Mouse (Mus musculus) liver, embryonic 11.5 days (tissue): ENCODE data around the gene G3bp2. TPM values are rescaled to one million over a fixed set of nuclear protein-coding genes. Genes with fewer than 3 reads are reported as not detected.
"Not testable (repeated sequence)": the region's sequence is repeated elsewhere in the genome, so short reads cannot be mapped to it uniquely, and the experiment has no call there.

Experiments used
- ATAC-seq: fragments of 200-750 bp; cut with Nextera tagmentation; replicated peaks from 2 replicates; pipeline ENCODE4 v1.8.0; 2017; ENCODE audit warnings: moderate number of reproducible peaks, mild to moderate bottlenecking, moderate TSS enrichment, moderate library complexity; ENCODE audit not compliant: low FRiP score
- DNase-seq: peaks from one replicate; pipeline ENCODE4 v3.0.0-alpha.2; 2017; ENCODE audit warnings: low spot score
- H3K27ac ChIP-seq: fragments of 300-500 bp; sonication (generic); 2 replicates; pipeline ENCODE4 v1.5.1; 2014; ENCODE audit warnings: mild to moderate bottlenecking, low read depth, low read length, control low read depth
- H3K27me3 ChIP-seq: fragments of 300-500 bp; sonication (generic); replicated peaks from 2 replicates; pipeline ENCODE4 v1.6.1; 2014; ENCODE audit warnings: low read length, mixed read lengths; ENCODE audit not compliant: control insufficient read depth, insufficient read depth
- H3K36me3 ChIP-seq: fragments of 300-500 bp; sonication (generic); 2 replicates; pipeline ENCODE4 v1.6.1; 2014; ENCODE audit warnings: mild to moderate bottlenecking, low read length, moderate library complexity, mixed read lengths; ENCODE audit not compliant: control insufficient read depth, insufficient read depth
- H3K4me1 ChIP-seq: fragments of 300-500 bp; sonication (generic); replicated peaks from 2 replicates; pipeline ENCODE4 v1.6.1; 2014; ENCODE audit warnings: low read length, mixed read lengths; ENCODE audit not compliant: control insufficient read depth, insufficient read depth
- H3K4me2 ChIP-seq: fragments of 300-500 bp; sonication (generic); 2 replicates; pipeline ENCODE4 v1.6.1; 2014; ENCODE audit warnings: mild to moderate bottlenecking, control low read depth, moderate library complexity
- H3K4me3 ChIP-seq: fragments of 300-500 bp; sonication (generic); 2 replicates; pipeline ENCODE4 v1.5.1; 2014; ENCODE audit warnings: low read depth, low read length, control low read depth
- H3K9ac ChIP-seq: fragments of 300-500 bp; sonication (generic); 2 replicates; pipeline ENCODE4 v1.6.1; 2014; ENCODE audit warnings: low read depth, low read length, control low read depth
- H3K9me3 ChIP-seq: fragments of 300-500 bp; sonication (generic); 2 replicates; pipeline ENCODE4 v1.6.1; 2016; ENCODE audit warnings: low read length, inconsistent platforms, mixed read lengths; ENCODE audit not compliant: control insufficient read depth
- WGBS: fragments of 180-500 bp; shearing (Covaris S2); extraction: QIAGEN DNeasy Blood & Tissue Kit; methylation state at CpG from one replicate; pipeline ENCODE4 v1.1.7; 2014; 5-methylcytosine and 5-hydroxymethylcytosine counted together
- polyA plus RNA-seq: library from polyadenylated mRNA; unstranded; fragments of >200 nt; fragmentation: Nextera tagmentation; extraction: Ambion mirVana; gene quantifications from 2 replicates; pipeline ENCODE4 v1.2.1, GENCODE M21; 2014

The G3bp2 gene
- 127 and 143 TPM in 2 replicates for polyA plus RNA-seq

- peak; percentile 96 for ATAC-seq
- peak within 1 kb of the TSS; percentile 98 for H3K9ac ChIP-seq
Observed at GRCm38 (mm10) chr5:92083417-92084038, at the start of gene G3bp2. G3bp2 (minus strand) TSS chr5:92083719.

GRCm38 (mm10) chr5:92133006-92133405 is 49.5 kb upstream of the G3bp2 start:
- H3K4me3 ChIP-seq, H3K27ac ChIP-seq, H3K4me2 ChIP-seq, H3K9me3 ChIP-seq, H3K36me3 ChIP-seq, DNase-seq, ATAC-seq, H3K9ac ChIP-seq, H3K27me3 ChIP-seq: not testable (repeated sequence)
- peaks cover 11% of the 10 kb centered on the region; the same call in 1 of the 2 replicates for H3K4me1 ChIP-seq
- 70% methylated on average over 4 of the region's 4 CpGs for WGBS

More at GRCm38 (mm10) chr5:92083417-92084038, at the start of gene G3bp2:
- Histone ChIP-seq H3K27me3 (no peaks in the 10 kb centered on the region), H3K4me3 (peak within 1 kb of the TSS; percentile 95), H3K4me1 (peaks cover 30% of the 10 kb centered on the region), H3K4me2 (peak within 1 kb of the TSS; percentile 79), H3K27ac (peak within 1 kb of the TSS; percentile 97), H3K9me3 (no peaks in the 10 kb centered on the region; the same call in 1 of the 2 replicates), H3K36me3 (no peaks in the 10 kb centered on the region)
- WGBS, result under 1% methylated on average over 65 of the region's 65 CpGs
- DNase-seq, result peak; percentile 99

- H3K27ac ChIP-seq, result no peak overlapping the region
- 94% methylated on average over 4 of the region's 4 CpGs for WGBS
- DNase-seq (no peak), ATAC-seq (no peak)
- H3K4me2 ChIP-seq, result no peak overlapping the region
- H3K36me3 ChIP-seq, result no peaks in the 10 kb centered on the region
- no peaks in the 10 kb centered on the region for H3K27me3 ChIP-seq
- H3K9ac ChIP-seq, result no peak overlapping the region
- H3K9me3 ChIP-seq, result no peaks in the 10 kb centered on the region
- H3K4me3 ChIP-seq, result no peak overlapping the region
- H3K4me1 ChIP-seq, result peaks cover 17% of the 10 kb centered on the region
Observed at GRCm38 (mm10) chr5:92132127-92132526, 48.6 kb upstream of the G3bp2 start.

- no peaks in the 10 kb centered on the region for H3K27me3 ChIP-seq
- no peak overlapping the region for H3K4me2 ChIP-seq
- no peak overlapping the region for H3K9ac ChIP-seq
- no peak overlapping the region for H3K27ac ChIP-seq
- no peaks in the 10 kb centered on the region for H3K36me3 ChIP-seq
- DNase-seq, result no peak
- H3K4me1 ChIP-seq, result peaks cover 21% of the 10 kb centered on the region
- 87% methylated on average over 6 of the region's 6 CpGs for WGBS
- no peaks in the 10 kb centered on the region for H3K9me3 ChIP-seq
- no peak for ATAC-seq
- no peak overlapping the region for H3K4me3 ChIP-seq
Observed at GRCm38 (mm10) chr5:92130040-92130682, 46.6 kb upstream of the G3bp2 start.

GRCm38 (mm10) chr5:92129321-92129768 is 45.8 kb upstream of the G3bp2 start:
- DNase-seq (no peak), ATAC-seq (0 out of 2 replicates have a peak, but pooled peaks have one; percentile 10)
- no peaks in the 10 kb centered on the region for H3K27me3 ChIP-seq
- H3K9ac ChIP-seq, result peak overlapping the region; percentile 68
- H3K9me3 ChIP-seq, result no peaks in the 10 kb centered on the region
- peak overlapping the region; percentile 93 for H3K27ac ChIP-seq
- H3K4me1 ChIP-seq, result peaks cover 21% of the 10 kb centered on the region
- H3K36me3 ChIP-seq, result no peaks in the 10 kb centered on the region
- H3K4me2 ChIP-seq, result peak overlapping the region; percentile 71
- H3K4me3 ChIP-seq, result peak overlapping the region; percentile 41
- WGBS, result 71% methylated on average over 1 of the region's 1 CpGs

- no peaks in the 10 kb centered on the region for H3K36me3 ChIP-seq
- H3K9me3 ChIP-seq, result no peaks in the 10 kb centered on the region
- H3K27ac ChIP-seq, result peak overlapping the region; percentile 94
- H3K4me3 ChIP-seq, result peak overlapping the region; percentile 46
- peak overlapping the region; percentile 68 for H3K9ac ChIP-seq
- H3K27me3 ChIP-seq, result no peaks in the 10 kb centered on the region
- peak overlapping the region; percentile 71 for H3K4me2 ChIP-seq
- 10% methylated on average over 8 of the region's 8 CpGs for WGBS
- H3K4me1 ChIP-seq, result peaks cover 21% of the 10 kb centered on the region
- DNase-seq, result peak; percentile 72
- ATAC-seq, result peak; percentile 91
Observed at GRCm38 (mm10) chr5:92128570-92128969, 45.1 kb upstream of the G3bp2 start.

GRCm38 (mm10) chr5:92127751-92128150 is 44.2 kb upstream of the G3bp2 start:
- Histone ChIP-seq H3K4me3 (peak overlapping the region; percentile 46), H3K4me2 (peak overlapping the region; percentile 64), H3K36me3 (no peaks in the 10 kb centered on the region), H3K27ac (peak overlapping the region; percentile 94), H3K9ac (peak overlapping the region; percentile 68), H3K9me3 (no peaks in the 10 kb centered on the region), H3K27me3 (no peaks in the 10 kb centered on the region), H3K4me1 (peaks cover 17% of the 10 kb centered on the region)
- no peak for ATAC-seq
- DNase-seq, result no peak
- 84% methylated on average over 10 of the region's 10 CpGs for WGBS

GRCm38 (mm10) chr5:92127141-92127625 is 43.7 kb upstream of the G3bp2 start:
- H3K27me3 ChIP-seq, result no peaks in the 10 kb centered on the region
- no peaks in the 10 kb centered on the region for H3K36me3 ChIP-seq
- H3K4me1 ChIP-seq, result peaks cover 17% of the 10 kb centered on the region
- 43% methylated on average over 9 of the region's 9 CpGs for WGBS
- H3K4me2 ChIP-seq, result peak overlapping the region; percentile 64
- peak overlapping the region; percentile 94 for H3K27ac ChIP-seq
- peak overlapping the region; percentile 46 for H3K4me3 ChIP-seq
- DNase-seq (peak; percentile 49), ATAC-seq (peak; percentile 78)
- H3K9ac ChIP-seq, result peak overlapping the region; percentile 68
- no peaks in the 10 kb centered on the region for H3K9me3 ChIP-seq
